Mouse (Mus musculus): Measurements from ENCODE around the gene H2-K1. TPM values are rescaled to one million over a fixed set of nuclear protein-coding genes. Genes with fewer than 3 reads are reported as not detected.
"Not testable (repeated sequence)": the region's sequence is repeated elsewhere in the genome, so short reads cannot be mapped to it uniquely, and the experiment has no call there.

The H2-K1 gene
- polyA plus RNA-seq, 1 experiment from 2014 or later: 139 TPM

DNA sequence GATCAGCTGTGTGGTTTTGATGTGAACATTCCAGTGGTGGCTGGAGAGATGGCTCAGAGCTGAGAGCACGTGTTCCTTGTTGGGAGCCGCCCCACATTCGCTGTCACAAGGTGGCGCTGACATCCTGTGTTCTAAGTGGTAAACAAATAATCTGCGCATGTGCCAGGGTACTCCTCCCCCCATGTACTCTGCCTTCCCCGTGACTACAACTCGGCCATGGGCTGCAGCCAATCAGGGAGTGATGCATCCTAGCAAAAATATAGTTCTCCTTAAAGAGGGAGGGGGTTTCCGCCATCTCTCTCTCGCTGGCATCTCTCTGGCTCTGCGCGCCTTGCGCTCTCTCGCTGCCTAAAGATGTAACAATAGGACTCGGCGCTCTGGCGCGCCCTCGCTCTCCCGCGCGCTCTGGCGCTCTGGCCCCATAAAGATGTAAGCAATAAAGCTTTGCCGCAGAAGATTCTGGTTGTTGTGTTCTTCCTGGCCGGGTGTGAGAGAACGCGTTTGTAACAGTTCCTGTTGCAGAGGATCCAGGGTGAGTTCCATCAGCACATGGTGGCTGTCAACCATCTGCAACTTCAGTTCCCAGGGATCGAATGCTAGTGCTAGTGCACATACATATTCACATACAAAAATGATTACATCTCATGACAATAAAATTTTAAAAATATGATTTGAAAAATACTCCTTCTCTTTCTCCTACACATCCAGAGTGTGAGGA, 18.8 kb downstream of the H2-K1 start:
- H3K4me1 ChIP-seq (ENCODE audit: control insufficient read depth, low read depth, low read length): peaks cover 26% of the 10 kb centered on the region
- H3K36me3 ChIP-seq (ENCODE audit: control insufficient read depth, insufficient read depth); H3K9me3 ChIP-seq (replicated peaks; ENCODE audit: control insufficient read depth, low read length): not testable (repeated sequence)
- peaks cover 15% of the 10 kb centered on the region for H3K27me3 ChIP-seq (ENCODE audit: control insufficient read depth, insufficient read depth, low read depth, low read length)
- ATAC-seq (ENCODE audit: low read depth): peak; percentile 68
- peak overlapping the region; percentile 79 for H3K4me2 ChIP-seq (ENCODE audit: low read depth, low read length)
- peak overlapping the region; percentile 72 for H3K27ac ChIP-seq (ENCODE audit: low read length)
- peak overlapping the region; percentile 66 for H3K4me3 ChIP-seq (ENCODE audit: low read depth, low read length)
- H3K9ac ChIP-seq (ENCODE audit: low read depth, low read length): peak overlapping the region; percentile 52; the same call in 1 of the 2 replicates
- WGBS (ENCODE audit: insufficient replicate concordance): 2% methylated on average over 27 of the region's 27 CpGs

DNA sequence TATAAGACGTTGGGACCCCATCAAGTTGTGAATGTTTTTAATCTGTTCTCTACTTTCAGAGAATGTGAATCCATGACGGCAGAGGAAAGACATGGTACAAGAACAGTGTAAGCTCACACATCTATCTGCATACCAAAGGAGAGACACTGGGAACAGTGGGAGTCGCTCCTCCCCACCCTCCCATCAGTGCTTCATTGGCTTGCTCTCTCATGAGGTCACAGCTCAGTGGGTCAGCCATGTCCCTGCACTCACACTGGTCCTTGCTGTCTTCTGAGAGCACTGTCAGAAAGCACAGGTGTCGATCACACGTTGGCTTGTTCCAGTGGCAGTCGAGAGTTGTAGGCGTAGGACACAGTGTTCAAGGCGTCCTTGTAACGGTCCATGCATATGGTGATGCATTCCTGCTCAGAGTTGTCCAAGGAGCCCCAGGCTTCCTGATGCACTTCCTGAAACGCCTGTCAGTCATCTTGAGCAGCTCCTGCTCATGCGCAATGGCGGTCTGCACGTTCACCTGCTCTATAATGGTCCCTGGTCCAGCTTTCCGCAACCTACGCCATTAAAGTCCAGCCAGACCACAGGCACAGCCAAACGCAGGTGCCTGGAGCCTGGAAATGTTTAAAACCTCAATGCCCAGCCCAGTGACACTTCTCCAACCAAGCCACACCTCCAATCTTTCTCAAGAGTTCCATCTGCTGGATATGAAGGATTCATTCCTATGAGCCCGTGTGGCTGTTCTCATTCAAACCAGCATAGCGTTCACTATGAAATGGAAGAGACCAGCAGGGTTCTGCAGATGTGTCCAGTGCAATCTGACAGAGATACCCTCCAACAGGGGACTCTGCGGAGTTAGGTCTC, 19.7 kb downstream of the H2-K1 start:
- WGBS (ENCODE audit: insufficient replicate concordance): 71% methylated on average over 19 of the region's 19 CpGs

DNA sequence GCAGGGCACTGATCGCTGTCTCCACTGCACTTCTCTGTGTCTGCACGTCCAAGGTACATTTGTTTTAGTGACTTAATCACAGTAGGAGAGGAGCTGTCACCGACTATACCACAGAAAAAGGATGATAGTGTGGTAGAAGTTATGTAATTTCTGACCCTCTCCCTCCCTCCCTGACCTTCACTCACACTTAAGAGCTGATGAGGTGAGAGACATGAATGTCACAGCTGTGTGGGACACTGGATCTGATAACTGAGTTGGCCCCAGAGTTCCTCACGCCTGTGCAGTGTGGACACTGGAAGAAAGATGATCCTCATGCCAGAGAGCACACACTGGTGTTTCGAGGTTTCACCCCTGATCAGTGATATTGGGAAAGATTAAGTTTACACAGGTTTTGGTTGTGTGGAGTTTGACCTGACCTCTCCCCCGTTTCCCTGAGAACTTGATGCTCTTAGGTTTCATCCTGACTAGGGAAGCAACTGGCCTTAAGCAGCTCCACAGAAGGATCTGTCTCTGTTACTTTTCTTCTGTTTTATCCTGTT, 20.6 kb downstream of the H2-K1 start:
- WGBS (ENCODE audit: insufficient replicate concordance): 48% methylated on average over 6 of the region's 6 CpGs
- H3K4me1 ChIP-seq (ENCODE audit: control insufficient read depth, low read depth, low read length): peaks cover 26% of the 10 kb centered on the region
- H3K27me3 ChIP-seq (ENCODE audit: control insufficient read depth, insufficient read depth, low read depth, low read length): peaks cover 15% of the 10 kb centered on the region
- peak overlapping the region; percentile 51; the same call in 1 of the 2 replicates for H3K27ac ChIP-seq (ENCODE audit: low read length)
- H3K4me3 ChIP-seq (ENCODE audit: low read depth, low read length): no peak overlapping the region
- H3K36me3 ChIP-seq (ENCODE audit: control insufficient read depth, insufficient read depth): no peaks in the 10 kb centered on the region
- no peak overlapping the region for H3K9ac ChIP-seq (ENCODE audit: low read depth, low read length)
- no peak for ATAC-seq (ENCODE audit: low read depth)
- no peak overlapping the region for H3K4me2 ChIP-seq (ENCODE audit: low read depth, low read length)
- H3K9me3 ChIP-seq (replicated peaks; ENCODE audit: control insufficient read depth, low read length): no peaks in the 10 kb centered on the region

More for the DNA sequence above, 19.7 kb downstream of the H2-K1 start:
- Histone ChIP-seq H3K27ac (ENCODE audit: low read length) (peak overlapping the region; percentile 64), H3K9me3 (replicated peaks; ENCODE audit: control insufficient read depth, low read length) (no peaks in the 10 kb centered on the region), H3K4me2 (ENCODE audit: low read depth, low read length) (no peak overlapping the region), H3K27me3 (ENCODE audit: control insufficient read depth, insufficient read depth, low read depth, low read length) (peaks cover 15% of the 10 kb centered on the region), H3K4me3 (ENCODE audit: low read depth, low read length) (no peak overlapping the region), H3K9ac (ENCODE audit: low read depth, low read length) (no peak overlapping the region), H3K36me3 (ENCODE audit: control insufficient read depth, insufficient read depth) (no peaks in the 10 kb centered on the region), H3K4me1 (ENCODE audit: control insufficient read depth, low read depth, low read length) (peaks cover 26% of the 10 kb centered on the region)
- no peak for ATAC-seq (ENCODE audit: low read depth)

DNA sequence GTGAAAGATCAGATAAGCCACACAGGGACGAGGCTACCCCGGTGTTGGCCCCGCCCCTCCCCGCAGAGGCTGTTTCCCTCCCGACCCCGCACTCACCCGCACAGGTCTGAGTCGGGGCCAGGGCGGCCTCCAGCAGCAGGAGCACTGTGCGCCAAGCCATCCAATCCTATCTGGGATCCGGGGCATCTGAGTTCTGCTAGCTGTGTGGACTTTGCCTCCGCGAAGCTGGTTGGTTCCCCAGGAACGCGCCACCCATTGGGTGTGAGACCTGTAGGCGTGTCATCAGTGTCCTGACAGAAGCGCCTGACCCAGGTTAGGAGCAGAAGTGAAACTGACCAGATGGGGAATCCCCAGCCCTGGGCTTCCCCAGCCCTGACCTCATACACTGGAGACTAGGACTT, 21.5 kb downstream of the H2-K1 start:
- 0% methylated on average over 14 of the region's 17 CpGs for WGBS (ENCODE audit: insufficient replicate concordance)
- Histone ChIP-seq H3K27ac (ENCODE audit: low read length) (peak overlapping the region; percentile 52), H3K9ac (ENCODE audit: low read depth, low read length) (peak overlapping the region; percentile 36)

DNA sequence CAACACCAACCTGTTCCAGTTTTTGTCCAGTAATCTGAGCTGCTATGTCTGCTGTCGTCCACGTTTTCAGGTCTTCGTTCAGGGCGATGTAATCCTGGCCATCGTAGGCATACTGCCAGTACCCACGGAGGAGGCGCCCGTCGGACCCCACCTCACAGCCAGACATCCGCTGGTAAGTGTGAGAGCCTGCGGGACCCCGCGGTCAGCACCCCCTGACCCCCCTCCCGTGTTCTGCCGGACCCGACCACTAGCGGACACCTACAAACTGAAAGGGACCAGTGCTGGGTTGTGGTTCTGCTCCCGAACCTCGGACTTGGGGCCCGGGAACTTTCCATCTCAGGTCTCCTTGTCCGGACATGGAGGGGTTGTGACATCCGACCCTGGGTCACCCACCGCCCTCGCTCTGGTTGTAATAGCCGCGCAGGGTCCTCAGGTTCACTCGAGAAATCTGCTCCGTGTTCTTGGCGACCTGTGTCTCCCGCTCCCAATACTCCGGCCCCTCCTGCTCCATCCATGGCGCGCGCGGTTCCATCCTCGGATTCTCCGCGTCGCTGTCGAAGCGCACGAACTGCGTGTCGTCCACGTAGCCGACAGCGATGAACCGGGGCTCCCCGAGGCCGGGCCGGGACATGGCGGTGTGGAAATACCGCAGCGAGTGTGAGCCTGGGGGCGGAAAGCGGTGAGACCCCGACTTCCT, 22.1 kb downstream of the H2-K1 start:
- Histone ChIP-seq H3K36me3 (ENCODE audit: control insufficient read depth, insufficient read depth) (no peaks in the 10 kb centered on the region), H3K4me1 (ENCODE audit: control insufficient read depth, low read depth, low read length) (peaks cover 26% of the 10 kb centered on the region), H3K9me3 (replicated peaks; ENCODE audit: control insufficient read depth, low read length) (no peaks in the 10 kb centered on the region), H3K4me3 (ENCODE audit: low read depth, low read length) (peak overlapping the region; percentile 63), H3K9ac (ENCODE audit: low read depth, low read length) (peak overlapping the region; percentile 36), H3K4me2 (ENCODE audit: low read depth, low read length) (peak overlapping the region; percentile 76), H3K27ac (ENCODE audit: low read length) (peak overlapping the region; percentile 52; the same call in 1 of the 2 replicates), H3K27me3 (ENCODE audit: control insufficient read depth, insufficient read depth, low read depth, low read length) (peaks cover 15% of the 10 kb centered on the region)
- 2% methylated on average over 57 of the region's 57 CpGs for WGBS (ENCODE audit: insufficient replicate concordance)
- no peak for ATAC-seq (ENCODE audit: low read depth)

More for the DNA sequence above, 21.5 kb downstream of the H2-K1 start:
- Histone ChIP-seq H3K4me2 (ENCODE audit: low read depth, low read length) (peak overlapping the region; percentile 76), H3K27me3 (ENCODE audit: control insufficient read depth, insufficient read depth, low read depth, low read length) (peaks cover 15% of the 10 kb centered on the region), H3K9me3 (replicated peaks; ENCODE audit: control insufficient read depth, low read length) (no peaks in the 10 kb centered on the region), H3K4me1 (ENCODE audit: control insufficient read depth, low read depth, low read length) (peaks cover 26% of the 10 kb centered on the region), H3K4me3 (ENCODE audit: low read depth, low read length) (peak overlapping the region; percentile 63), H3K36me3 (ENCODE audit: control insufficient read depth, insufficient read depth) (no peaks in the 10 kb centered on the region)
- ATAC-seq (ENCODE audit: low read depth): peak; percentile 87

DNA sequence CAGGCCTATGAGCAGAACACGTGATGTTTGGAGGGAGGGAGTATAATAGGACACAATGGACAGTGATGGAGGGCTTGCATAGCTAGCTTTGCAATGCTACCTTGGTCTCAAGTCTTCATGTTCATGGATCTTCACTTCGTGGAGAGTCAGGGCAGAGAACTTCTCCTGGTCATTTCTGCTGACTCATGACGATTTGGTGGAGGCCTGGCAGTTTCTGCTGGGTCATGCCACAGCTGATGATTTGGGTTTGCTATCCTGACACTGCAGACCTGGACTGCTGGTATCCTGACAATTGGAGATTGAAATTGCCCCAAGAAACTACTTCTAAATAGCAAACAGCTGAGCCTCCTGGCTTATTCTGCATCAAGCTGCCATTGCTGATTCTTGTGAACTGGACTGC, 26.6 kb downstream of the H2-K1 start:
- Histone ChIP-seq H3K9me3 (replicated peaks; ENCODE audit: control insufficient read depth, low read length) (no peaks in the 10 kb centered on the region), H3K4me1 (ENCODE audit: control insufficient read depth, low read depth, low read length) (peaks cover 4% of the 10 kb centered on the region), H3K4me3 (ENCODE audit: low read depth, low read length) (no peak overlapping the region), H3K9ac (ENCODE audit: low read depth, low read length) (no peak overlapping the region), H3K27me3 (ENCODE audit: control insufficient read depth, insufficient read depth, low read depth, low read length) (peaks cover 11% of the 10 kb centered on the region), H3K27ac (ENCODE audit: low read length) (no peak overlapping the region), H3K4me2 (ENCODE audit: low read depth, low read length) (no peak overlapping the region), H3K36me3 (ENCODE audit: control insufficient read depth, insufficient read depth) (no peaks in the 10 kb centered on the region)
- 36% methylated on average over 3 of the region's 3 CpGs for WGBS (ENCODE audit: insufficient replicate concordance)
- no peak for ATAC-seq (ENCODE audit: low read depth)

DNA sequence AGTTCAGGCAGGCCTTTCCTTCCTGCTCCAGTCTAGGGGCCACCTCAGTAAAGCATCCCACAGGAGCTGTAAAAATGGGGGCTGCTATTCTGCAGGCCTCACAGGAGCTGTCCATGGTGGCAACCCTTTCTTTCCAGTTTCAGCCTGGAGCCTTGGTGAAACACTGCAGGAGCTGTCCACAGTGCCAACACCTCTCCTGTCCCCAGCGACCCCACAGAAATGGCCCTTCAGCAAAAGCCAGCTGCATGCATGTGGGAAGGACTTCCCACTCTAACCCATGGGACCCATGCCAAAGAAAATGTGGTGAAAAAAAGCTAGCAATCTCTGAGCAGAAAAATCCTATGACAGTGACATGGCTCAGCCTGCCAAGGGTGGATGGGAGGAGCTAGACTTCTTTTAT, 27.5 kb downstream of the H2-K1 start:
- WGBS (ENCODE audit: insufficient replicate concordance): 0% methylated on average over 1 of the region's 1 CpGs
- H3K36me3 ChIP-seq (ENCODE audit: control insufficient read depth, insufficient read depth): no peaks in the 10 kb centered on the region
- H3K9me3 ChIP-seq (replicated peaks; ENCODE audit: control insufficient read depth, low read length): no peaks in the 10 kb centered on the region
- no peak overlapping the region for H3K4me2 ChIP-seq (ENCODE audit: low read depth, low read length)
- no peak for ATAC-seq (ENCODE audit: low read depth)
- no peak overlapping the region for H3K9ac ChIP-seq (ENCODE audit: low read depth, low read length)
- no peak overlapping the region for H3K4me3 ChIP-seq (ENCODE audit: low read depth, low read length)
- H3K27me3 ChIP-seq (ENCODE audit: control insufficient read depth, insufficient read depth, low read depth, low read length): peaks cover 2% of the 10 kb centered on the region
- H3K4me1 ChIP-seq (ENCODE audit: control insufficient read depth, low read depth, low read length): no peaks in the 10 kb centered on the region; the same call in none of the 2 replicates
- no peak overlapping the region for H3K27ac ChIP-seq (ENCODE audit: low read length)

DNA sequence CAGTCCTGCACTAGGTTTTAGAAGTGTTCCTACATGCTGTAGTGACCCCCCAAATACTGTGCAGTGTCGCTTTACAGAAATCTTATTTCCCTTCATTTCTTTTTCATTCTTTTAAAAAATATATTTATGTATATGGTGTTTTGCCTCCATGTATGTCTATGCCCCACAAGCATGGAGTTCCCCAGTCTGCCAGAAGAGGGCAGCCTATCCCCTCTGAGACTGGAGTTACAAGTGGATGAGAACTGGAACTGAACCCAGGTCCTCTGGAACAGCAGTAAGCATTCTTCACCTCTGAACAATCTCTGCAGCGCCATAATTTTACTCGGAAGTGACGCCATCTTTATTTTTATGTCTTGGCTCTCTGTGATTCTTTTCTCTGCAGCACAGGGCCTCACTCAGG, 30.8 kb downstream of the H2-K1 start:
- Histone ChIP-seq H3K27me3 (ENCODE audit: control insufficient read depth, insufficient read depth, low read depth, low read length) (no peaks in the 10 kb centered on the region), H3K9me3 (replicated peaks; ENCODE audit: control insufficient read depth, low read length) (no peaks in the 10 kb centered on the region), H3K36me3 (ENCODE audit: control insufficient read depth, insufficient read depth) (peaks cover 4% of the 10 kb centered on the region; the same call in 1 of the 2 replicates), H3K4me1 (ENCODE audit: control insufficient read depth, low read depth, low read length) (no peaks in the 10 kb centered on the region; the same call in 1 of the 2 replicates), H3K9ac (ENCODE audit: low read depth, low read length) (no peak overlapping the region), H3K4me2 (ENCODE audit: low read depth, low read length) (no peak overlapping the region), H3K4me3 (ENCODE audit: low read depth, low read length) (no peak overlapping the region), H3K27ac (ENCODE audit: low read length) (no peak overlapping the region)
- no peak for ATAC-seq (ENCODE audit: low read depth)
- 69% methylated on average over 4 of the region's 4 CpGs for WGBS (ENCODE audit: insufficient replicate concordance)

Measured in liver, embryonic 16.5 days (tissue).